Mouse (Mus musculus) embryonic fibroblast, embryonic 13.5 days (primary cell): ENCODE results near the gene Gm17660.

Source experiments
- CTCF ChIP-seq: IDR thresholded peaks from 2 replicates; pipeline ENCODE4 v1.5.1; 2011; ENCODE audit warnings: mild to moderate bottlenecking, control low read depth, low read length, moderate library complexity, borderline replicate concordance; ENCODE audit not compliant: insufficient read depth
- POLR2A ChIP-seq: IDR thresholded peaks from 2 replicates; pipeline ENCODE4 v1.6.1; 2011; ENCODE audit warnings: low read depth, mild to moderate bottlenecking, control low read depth, low read length, moderate library complexity

GRCm38 (mm10) chr5:104054938-104055337 lies 22.5 kb downstream of the Gm17660 start:
- TF ChIP-seq CTCF = no peak
- no peak for TF ChIP-seq POLR2A
